Mouse (Mus musculus): ENCODE data around the gene Gm8882.
"Not testable (repeated sequence)": the region's sequence is repeated elsewhere in the genome, so short reads cannot be mapped to it uniquely, and the experiment has no call there.

Gene Gm8882

GRCm38 (mm10) chr6:132364034-132364433 lies at the start of gene Gm8882:
Gene Gm8882, minus strand, starts transcription at chr6:132364134.
- in situ Hi-C loops (cut with MboI; ENCODE audit: unreplicated experiment in 2 of 2) = not testable (repeated sequence)

- in situ Hi-C loops (cut with MboI; ENCODE audit: unreplicated experiment in 2 of 2) = not testable (repeated sequence)
Observed at GRCm38 (mm10) chr6:132314657-132315056, 49.3 kb downstream of the Gm8882 start, which contains the start of gene Prpmp5. Gene Prpmp5, minus strand, starts transcription at chr6:132314757.

Data from v-Abl transformed pro-B cells (cell line).